Mouse (Mus musculus): Measurements from ENCODE around the gene Slc24a3.

Gene Slc24a3

DNA sequence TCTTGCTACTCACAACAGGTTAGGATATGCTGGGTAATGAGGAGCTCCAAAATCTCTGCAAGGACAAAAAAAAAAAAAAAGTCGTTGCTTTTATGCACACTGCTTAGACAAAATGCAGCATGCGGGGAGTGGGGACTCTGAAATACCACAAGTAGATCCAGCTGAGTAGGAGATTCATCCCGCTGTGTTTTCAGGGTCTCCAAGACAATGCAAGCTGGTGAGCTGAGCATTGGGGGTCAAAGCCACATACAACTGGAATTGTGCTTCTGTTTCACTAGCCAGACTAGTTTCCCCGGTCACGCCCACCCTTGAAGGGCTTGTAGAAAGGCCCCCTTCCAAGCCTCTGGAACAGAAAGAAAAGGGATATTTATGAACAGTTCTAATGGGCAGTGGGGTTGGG is 270.8 kb downstream of the Slc24a3 start:
- no peak for DNase-seq (ENCODE audit: low spot score in 2 of 2)

DNA sequence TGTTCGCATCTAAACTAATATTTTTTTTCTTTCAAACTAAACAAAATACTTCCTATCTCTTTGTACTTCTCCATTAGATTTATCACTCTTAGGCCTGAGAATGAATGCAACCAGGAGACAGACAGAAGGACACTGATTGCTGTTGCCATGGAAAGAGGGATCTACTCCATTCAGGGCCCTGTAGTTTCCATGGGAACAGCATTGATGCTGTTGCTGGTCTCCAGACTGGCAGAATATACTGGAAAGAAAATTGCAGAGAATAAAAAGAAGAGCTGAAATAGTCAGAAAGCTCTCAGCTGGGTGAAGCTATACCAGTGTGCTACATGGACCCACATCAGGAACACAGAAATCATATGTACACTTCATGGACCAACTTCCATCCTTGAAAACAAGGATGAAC is 272.2 kb downstream of the Slc24a3 start:
- DNase-seq (ENCODE audit: low spot score in 2 of 2), result no peak

- DNase-seq (ENCODE audit: low spot score in 2 of 2), result no peak
These were observed 289.7 kb downstream of the Slc24a3 start for GRCm38 (mm10) chr2:145457106-145457747.

DNA sequence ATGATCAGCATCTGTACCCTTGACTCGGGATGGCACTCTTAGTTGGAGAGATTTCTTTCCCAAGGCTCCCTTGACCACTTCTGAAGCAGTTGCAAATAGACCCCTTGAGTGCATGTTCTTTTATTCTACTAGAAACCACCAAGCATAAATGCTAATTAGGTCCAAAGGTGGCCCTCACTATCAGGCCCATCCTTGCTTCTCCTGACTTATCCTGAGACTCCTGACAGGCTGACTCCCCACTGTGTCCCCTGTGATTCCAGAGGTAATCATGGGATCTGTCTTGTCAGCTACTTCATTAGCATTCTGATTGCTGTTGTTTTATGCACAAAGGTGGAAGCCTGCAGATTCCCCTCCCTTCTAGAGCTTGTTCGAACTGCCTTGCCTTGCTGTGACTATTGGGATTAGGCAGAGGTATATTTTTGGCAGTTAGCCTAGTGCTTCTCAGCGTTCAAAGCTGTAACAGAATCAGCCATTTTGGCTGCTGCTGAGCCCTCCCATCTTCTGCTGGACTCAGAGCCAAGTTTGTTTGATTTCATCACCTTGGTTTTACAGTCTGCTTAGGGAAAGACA is 293.4 kb downstream of the Slc24a3 start:
- no peak for DNase-seq (ENCODE audit: low spot score in 2 of 2)

DNA sequence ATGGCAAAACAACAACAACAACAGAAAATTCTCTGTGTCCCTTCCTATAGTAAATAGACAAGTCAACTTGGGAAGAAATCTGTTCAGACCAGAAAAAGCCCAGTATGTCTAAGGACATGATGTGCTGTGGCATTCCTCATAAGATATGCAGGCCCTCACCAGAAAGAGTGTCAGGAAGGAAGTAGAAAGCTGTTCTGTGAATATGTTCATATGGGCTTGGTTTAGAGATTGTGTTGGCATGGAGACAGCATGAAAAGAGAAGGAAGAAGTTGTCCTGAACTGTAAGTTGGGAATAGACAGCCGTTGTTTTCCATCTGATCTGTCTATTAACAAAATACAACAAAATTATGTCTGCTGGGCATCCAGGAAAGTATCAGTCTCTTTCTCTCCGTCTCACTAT is 294.7 kb downstream of the Slc24a3 start:
- DNase-seq (ENCODE audit: low spot score in 2 of 2), result no peak

GRCm38 (mm10) chr2:145468701-145469325 is 301.3 kb downstream of the Slc24a3 start:
- DNase-seq (ENCODE audit: low spot score in 2 of 2), result no peak

GRCm38 (mm10) chr2:145477484-145477883 is 309.9 kb downstream of the Slc24a3 start:
- no peak for DNase-seq (ENCODE audit: low spot score in 2 of 2)

GRCm38 (mm10) chr2:145479676-145480075 is 312.1 kb downstream of the Slc24a3 start:
- DNase-seq (ENCODE audit: low spot score in 2 of 2), result no peak

- DNase-seq (ENCODE audit: low spot score in 2 of 2), result no peak
These were observed 332.7 kb downstream of the Slc24a3 start for GRCm38 (mm10) chr2:145500231-145500630.

GRCm38 (mm10) chr2:145501472-145501871 is 333.9 kb downstream of the Slc24a3 start:
- no peak for DNase-seq (ENCODE audit: low spot score in 2 of 2)

- peak in 1 of 2 experiments; percentile 50 for DNase-seq (ENCODE audit: low spot score in 2 of 2)
These were observed 340.1 kb downstream of the Slc24a3 start for GRCm38 (mm10) chr2:145507702-145508101.

GRCm38 (mm10) chr2:145510650-145511225 is 343.2 kb downstream of the Slc24a3 start:
- DNase-seq (ENCODE audit: low spot score in 2 of 2), result peak in 1 of 2 experiments; percentile 12

DNA sequence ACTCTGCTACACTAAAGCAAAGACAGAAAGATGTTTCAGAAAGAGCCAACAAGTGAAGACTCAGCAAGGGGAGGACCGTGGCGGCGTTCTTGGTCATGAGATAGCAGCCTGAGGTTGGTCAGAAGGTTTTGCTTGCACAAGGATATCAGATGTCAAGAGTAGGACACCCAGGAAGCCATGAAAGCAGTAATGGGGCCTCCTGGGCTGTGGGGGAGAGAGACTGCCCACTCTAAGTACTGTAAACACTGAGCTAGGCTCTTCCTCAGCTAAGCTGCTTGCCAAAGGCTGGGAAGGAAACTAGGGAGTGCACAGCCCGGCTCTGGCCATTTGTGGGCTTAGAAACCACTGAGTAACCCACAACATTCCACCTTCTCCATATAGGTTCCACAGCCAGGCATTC is 348.4 kb downstream of the Slc24a3 start:
- DNase-seq (ENCODE audit: low spot score in 2 of 2), result no peak

- peak; percentile 29 to 73 for DNase-seq (ENCODE audit: low spot score in 2 of 2)
These were observed 349.8 kb downstream of the Slc24a3 start for GRCm38 (mm10) chr2:145517346-145517745.

DNA sequence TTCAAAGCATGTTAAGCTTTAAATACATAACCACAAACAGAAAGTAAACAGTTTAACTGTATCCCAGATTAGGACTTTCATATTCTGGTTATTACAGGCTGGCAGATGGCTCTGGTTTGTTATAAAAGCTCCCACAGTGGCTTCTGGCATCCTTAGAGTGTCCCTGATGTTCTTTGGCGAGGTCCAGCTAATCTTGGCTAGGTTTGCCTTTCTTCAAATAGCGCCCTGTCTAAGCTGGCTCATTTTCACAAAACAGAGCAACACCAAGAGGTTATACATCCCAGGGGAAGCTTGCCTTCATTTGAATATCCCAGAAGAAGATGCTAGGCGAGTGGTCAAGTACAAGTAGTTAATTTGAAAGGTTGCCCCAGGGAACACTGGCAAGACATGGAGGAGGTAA is 354.5 kb downstream of the Slc24a3 start:
- DNase-seq (ENCODE audit: low spot score in 2 of 2), result peak in 1 of 2 experiments; percentile 18

DNA sequence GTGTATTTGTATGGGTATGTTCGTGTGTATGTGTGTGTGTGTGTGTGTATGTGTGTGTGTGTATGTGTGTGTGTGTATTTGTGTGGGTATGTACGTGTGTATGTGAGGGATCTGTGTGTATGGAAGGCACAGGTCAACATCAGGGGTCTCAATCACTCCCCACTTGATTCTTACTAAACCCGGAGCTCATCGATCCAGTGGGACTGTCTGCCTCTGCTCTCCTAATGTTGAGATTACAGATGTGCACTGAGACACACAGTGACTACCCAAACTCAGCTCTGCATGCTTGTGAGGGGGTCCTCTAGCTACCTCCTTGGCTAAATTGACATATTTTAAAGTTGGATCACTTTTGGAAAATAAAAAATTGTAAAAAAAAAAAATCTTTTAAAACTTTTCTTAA is 355.8 kb downstream of the Slc24a3 start:
- DNase-seq (ENCODE audit: low spot score in 2 of 2), result no peak

DNA sequence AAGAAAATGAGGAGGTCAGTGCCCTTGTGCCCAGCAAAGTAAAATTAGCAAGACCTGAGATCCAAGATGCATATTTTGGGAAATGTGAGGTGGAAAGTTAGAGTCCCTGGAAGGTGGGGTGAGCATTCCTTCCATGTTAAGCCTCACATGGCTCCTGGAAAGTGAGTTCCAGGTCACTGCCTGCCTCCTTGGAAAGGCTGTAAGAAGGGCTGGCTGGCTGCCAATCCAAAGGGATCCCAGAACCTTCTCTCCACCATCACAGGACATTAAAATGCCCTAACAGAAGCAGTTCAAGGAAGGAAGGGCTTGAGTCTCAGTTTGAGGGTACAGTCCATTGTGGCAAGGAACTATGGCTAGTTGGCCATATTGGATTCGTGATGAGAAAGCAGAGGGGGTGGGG is 359.6 kb downstream of the Slc24a3 start:
- DNase-seq (ENCODE audit: low spot score in 2 of 2), result no peak

GRCm38 (mm10) chr2:145530941-145531353 is 363.4 kb downstream of the Slc24a3 start:
- DNase-seq (ENCODE audit: low spot score in 2 of 2), result no peak

DNA sequence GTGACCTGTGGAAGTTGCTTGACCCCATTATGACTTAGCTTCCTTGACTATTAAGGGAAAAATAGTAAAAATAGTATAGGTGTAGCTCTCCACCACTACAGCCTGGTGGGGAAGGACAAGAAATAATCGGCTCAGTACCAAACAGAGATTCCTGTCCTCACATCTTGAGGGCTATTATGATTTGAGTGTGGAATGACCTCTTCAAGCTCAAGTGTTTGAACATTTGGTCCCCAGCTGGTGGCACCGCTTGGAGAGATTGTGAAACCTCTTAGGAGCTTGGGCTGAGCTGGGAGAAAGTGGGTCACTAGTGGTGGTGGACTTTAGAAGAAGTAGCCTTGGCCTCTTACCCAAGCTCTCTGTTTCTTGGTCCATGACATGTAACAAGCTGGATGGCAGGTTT is 365.5 kb downstream of the Slc24a3 start:
- no peak for DNase-seq (ENCODE audit: low spot score in 2 of 2)

GRCm38 (mm10) chr2:145535307-145535706 is 367.8 kb downstream of the Slc24a3 start:
- DNase-seq (ENCODE audit: low spot score in 2 of 2), result no peak

GRCm38 (mm10) chr2:145535774-145536173 is 368.2 kb downstream of the Slc24a3 start:
- DNase-seq (ENCODE audit: low spot score in 2 of 2), result no peak

DNA sequence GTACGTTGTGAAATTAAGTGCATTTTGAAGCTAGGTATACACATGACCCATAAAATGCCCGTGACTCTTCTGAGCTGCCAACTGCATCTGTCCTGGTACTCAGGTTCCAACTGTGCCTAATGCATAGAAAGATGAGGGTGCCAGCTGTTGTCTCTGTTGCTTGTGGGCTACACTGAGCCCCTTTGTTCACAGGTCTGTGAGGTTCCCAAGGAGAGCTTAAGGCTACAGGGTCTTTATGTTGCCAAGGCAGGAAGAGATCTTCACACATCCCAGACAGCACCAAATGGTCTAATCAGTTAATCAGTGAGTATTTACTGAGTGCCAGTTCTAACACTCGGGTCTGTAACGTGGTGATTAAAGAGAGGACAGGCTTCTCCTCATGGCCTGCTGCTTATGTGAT is 369.4 kb downstream of the Slc24a3 start:
- no peak for DNase-seq (ENCODE audit: low spot score in 2 of 2)

DNA sequence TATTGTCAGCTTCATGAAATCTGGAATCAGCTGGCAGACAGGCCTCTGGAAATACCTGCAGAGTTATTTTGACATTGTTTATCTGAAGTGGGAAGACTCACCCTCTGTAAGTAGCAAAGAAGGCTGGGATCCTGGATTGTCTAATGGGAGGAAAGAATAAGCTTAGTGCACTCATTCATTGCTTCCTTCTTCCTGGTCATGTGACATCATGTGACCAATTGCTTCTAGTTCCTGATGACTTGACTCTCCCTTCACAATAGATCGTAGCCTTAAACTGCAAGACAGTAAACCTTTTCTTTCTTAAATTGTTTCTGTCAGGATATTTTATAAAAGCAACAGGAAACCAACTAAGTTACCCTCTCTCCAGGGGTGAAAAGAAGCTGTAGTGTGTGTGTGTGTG is 374.1 kb downstream of the Slc24a3 start:
- DNase-seq (ENCODE audit: low spot score in 2 of 2), result no peak
